Mouse (Mus musculus) brain, embryonic 14.5 days (tissue): ENCODE measurements at regions not wholly inside any gene's neighbourhood (a gene's known extent, or its start where the extent isn't known, plus 50 kb on each side); places are given as distances from the start of the nearest gene placed in this dataset.

Experiments
- CTCF ChIP-seq: fragments of 200-500 bp; IDR thresholded peaks from 2 replicates; pipeline ENCODE4 v1.5.1; 2012; ENCODE audit warnings: inconsistent platforms, mild to moderate bottlenecking, moderate library complexity, borderline replicate concordance; ENCODE audit not compliant: insufficient read depth, insufficient read length; ENCODE audit errors: extremely low read depth
- POLR2A ChIP-seq: fragments of 200-500 bp; IDR thresholded peaks from 2 replicates; pipeline ENCODE4 v1.6.1; 2012; ENCODE audit warnings: mild to moderate bottlenecking, inconsistent platforms, borderline replicate concordance; ENCODE audit not compliant: poor library complexity, insufficient read depth, insufficient read length, severe bottlenecking; ENCODE audit errors: extremely low read depth

DNA sequence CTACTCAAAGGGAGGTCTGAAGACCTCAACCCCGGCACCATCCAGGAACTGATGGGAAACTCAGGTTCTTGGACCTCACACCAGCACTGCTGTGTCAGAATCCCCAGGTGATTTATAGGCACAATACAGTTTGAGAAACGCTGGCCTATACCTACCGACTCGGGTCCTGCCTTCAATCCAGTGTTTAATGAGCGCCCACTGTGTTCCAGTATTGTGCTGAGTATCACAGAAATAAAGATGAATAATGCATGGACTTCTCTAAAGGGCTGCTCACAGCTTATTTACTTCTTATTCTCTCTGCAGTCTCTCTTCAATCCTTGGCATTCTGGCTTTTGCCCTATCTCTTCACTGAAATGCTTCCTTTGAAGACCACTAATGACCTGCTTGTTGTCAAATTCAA, 146.8 kb upstream of the 9630041A04Rik start:
- no peak for TF ChIP-seq CTCF
- TF ChIP-seq POLR2A, result no peak
